Mouse (Mus musculus): ENCODE measurements around the gene Ccnq. TPM values are rescaled to one million over a fixed set of nuclear protein-coding genes. Genes with fewer than 3 reads are reported as not detected.

Gene Ccnq
- total and polyA plus RNA-seq, 3 experiments, result 47.7 to 63.5 (median 55.5) TPM

DNA sequence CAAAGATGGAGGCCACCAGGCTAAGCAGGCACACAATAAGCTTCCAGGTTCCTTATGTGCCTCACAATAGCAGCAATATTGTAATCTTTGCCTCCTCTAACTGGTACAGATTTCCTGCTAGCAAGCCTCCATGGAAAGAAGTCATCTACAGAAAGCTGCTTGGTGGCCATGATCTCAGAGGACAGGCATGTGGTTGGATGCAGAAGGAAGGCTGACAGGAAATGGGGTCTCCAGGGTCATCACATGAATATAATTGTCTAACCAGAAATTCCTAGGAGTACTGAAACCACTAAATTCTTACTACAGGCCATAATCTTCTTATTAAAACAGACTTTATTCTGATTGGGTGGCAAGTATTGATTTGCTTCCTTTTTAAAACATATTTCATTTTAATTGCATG, 45.5 kb downstream of the Ccnq start:
- H3K4me2 ChIP-seq (ENCODE audit: insufficient read depth, low read depth, poor library complexity, severe bottlenecking), result no peak overlapping the region
- no peaks in the 10 kb centered on the region for H3K9me3 ChIP-seq (replicated peaks; ENCODE audit: low read length)
- DNase-seq (ENCODE audit: extremely low read depth), result no peak
- no peak overlapping the region for H3K9ac ChIP-seq (ENCODE audit: insufficient read depth, low read depth)
- in situ Hi-C loops (cut with MboI; ENCODE audit: low pct_ligation_motif_present, low pct_unique_long_range_greater_than_20kb, low sequenced_read_pairs) (loop anchor here (5.0 kb wide), 1 partner anchor 41 kb away; no protein-coding TSS in a partner anchor), dilution Hi-C loops (cut with MboI; ENCODE audit: extremely low pct_ligation_motif_present, extremely low pct_unique_long_range_greater_than_20kb, low sequenced_read_pairs) (no loop called here)
- no peak overlapping the region for H3K4me3 ChIP-seq (replicated peaks in 1 of 3; ENCODE audit: low read depth in 2 of 3, low read length in 2 of 3, poor library complexity in 1 of 3)
- TF ChIP-seq CHD1 (IDR thresholded peaks at IDR 0.05; ENCODE audit: low read depth, low read length), result no peak
- no peaks in the 10 kb centered on the region for H3K36me3 ChIP-seq (replicated peaks in 1 of 2; ENCODE audit: control insufficient read depth in 1 of 2, insufficient read depth in 1 of 2, low read length in 1 of 2)
- H3K79me2 ChIP-seq (replicated peaks; ENCODE audit: control insufficient read depth, extremely low read depth, insufficient read depth, poor library complexity, severe bottlenecking), result no peaks in the 10 kb centered on the region
- H3K4me1 ChIP-seq (ENCODE audit: control insufficient read depth in 1 of 2, insufficient read depth in 2 of 2), result no peaks in the 10 kb centered on the region
- H3K27ac ChIP-seq (ENCODE audit: insufficient read depth, low read depth), result no peak overlapping the region
- H3K27me3 ChIP-seq (replicated peaks), result peaks cover 6% of the 10 kb centered on the region

- Histone ChIP-seq H3K4me1 (ENCODE audit: control insufficient read depth in 1 of 2, insufficient read depth in 2 of 2) (peaks cover 2 to 4% of the 10 kb centered on the region in 2 experiments; a peak in 3 of 4 replicates), H3K27me3 (replicated peaks) (peaks cover 5% of the 10 kb centered on the region), H3K9me3 (replicated peaks; ENCODE audit: low read length) (no peaks in the 10 kb centered on the region), H3K4me3 (replicated peaks in 1 of 3; ENCODE audit: low read depth in 2 of 3, low read length in 2 of 3, poor library complexity in 1 of 3) (no peak overlapping the region), H3K36me3 (replicated peaks in 1 of 2; ENCODE audit: control insufficient read depth in 1 of 2, insufficient read depth in 1 of 2, low read length in 1 of 2) (no peaks in the 10 kb centered on the region), H3K79me2 (replicated peaks; ENCODE audit: control insufficient read depth, extremely low read depth, insufficient read depth, poor library complexity, severe bottlenecking) (no peaks in the 10 kb centered on the region), H3K4me2 (ENCODE audit: insufficient read depth, low read depth, poor library complexity, severe bottlenecking) (no peak overlapping the region), H3K9ac (ENCODE audit: insufficient read depth, low read depth) (no peak overlapping the region), H3K27ac (ENCODE audit: insufficient read depth, low read depth) (no peak overlapping the region)
- dilution Hi-C loops (cut with MboI; ENCODE audit: extremely low pct_ligation_motif_present, extremely low pct_unique_long_range_greater_than_20kb, low sequenced_read_pairs), result no loop called here
- in situ Hi-C loops (cut with MboI; ENCODE audit: low pct_ligation_motif_present, low pct_unique_long_range_greater_than_20kb, low sequenced_read_pairs), result no loop called here
- no peak for DNase-seq (ENCODE audit: extremely low read depth)
- TF ChIP-seq KAT2A (IDR thresholded peaks at IDR 0.05; ENCODE audit: insufficient replicate concordance, low read length) (no peak), MAFK (IDR thresholded peaks at IDR 0.05; ENCODE audit: insufficient replicate concordance, low read length) (no peak), HCFC1 (IDR thresholded peaks at IDR 0.05; ENCODE audit: low read depth, low read length) (no peak), EP300 (IDR thresholded peaks at IDR 0.05; ENCODE audit: low read length) (no peak)
Observed at GRCm38 (mm10) chr11:78703085-78703484, 48.4 kb downstream of the Ccnq start.

GRCm38 (mm10) chr11:78702319-78702718, 49.2 kb downstream of the Ccnq start:
- H3K4me3 ChIP-seq (replicated peaks in 1 of 3; ENCODE audit: low read depth in 2 of 3, low read length in 2 of 3, poor library complexity in 1 of 3), result no peak overlapping the region
- H3K79me2 ChIP-seq (replicated peaks; ENCODE audit: control insufficient read depth, extremely low read depth, insufficient read depth, poor library complexity, severe bottlenecking), result no peaks in the 10 kb centered on the region
- no peaks in the 10 kb centered on the region for H3K36me3 ChIP-seq (replicated peaks in 1 of 2; ENCODE audit: control insufficient read depth in 1 of 2, insufficient read depth in 1 of 2, low read length in 1 of 2)
- in situ Hi-C loops (cut with MboI; ENCODE audit: low pct_ligation_motif_present, low pct_unique_long_range_greater_than_20kb, low sequenced_read_pairs) (no loop called here), dilution Hi-C loops (cut with MboI; ENCODE audit: extremely low pct_ligation_motif_present, extremely low pct_unique_long_range_greater_than_20kb, low sequenced_read_pairs) (no loop called here)
- no peaks in the 10 kb centered on the region for H3K9me3 ChIP-seq (replicated peaks; ENCODE audit: low read length)
- DNase-seq (ENCODE audit: extremely low read depth), result no peak
- peaks cover 2 to 4% of the 10 kb centered on the region in 2 experiments; a peak in 3 of 4 replicates for H3K4me1 ChIP-seq (ENCODE audit: control insufficient read depth in 1 of 2, insufficient read depth in 2 of 2)
- peaks cover 5% of the 10 kb centered on the region for H3K27me3 ChIP-seq (replicated peaks)
- no peak for TF ChIP-seq TBP (conservative IDR thresholded peaks at IDR 0.05; ENCODE audit: low read depth, low read length)
- TF ChIP-seq PAX5 (IDR thresholded peaks at IDR 0.05; ENCODE audit: low read length), result no peak
- no peak for TF ChIP-seq USF2 (conservative IDR thresholded peaks at IDR 0.05; ENCODE audit: low read depth, low read length)
- no peak for TF ChIP-seq ZNF384 (IDR thresholded peaks at IDR 0.05; ENCODE audit: low read depth, low read length)
- TF ChIP-seq GABPA (IDR thresholded peaks at IDR 0.05; ENCODE audit: insufficient replicate concordance, low read depth, low read length), result no peak
- no peak for TF ChIP-seq MXI1 (IDR thresholded peaks at IDR 0.05; ENCODE audit: low read depth, low read length)
- no peak for TF ChIP-seq EP300 (IDR thresholded peaks at IDR 0.05; ENCODE audit: low read length)
- no peak for TF ChIP-seq CHD1 (IDR thresholded peaks at IDR 0.05; ENCODE audit: low read depth, low read length)
- TF ChIP-seq ELF1 (IDR thresholded peaks at IDR 0.05; ENCODE audit: low read depth, low read length), result no peak
- TF ChIP-seq MEF2A (IDR thresholded peaks at IDR 0.05; ENCODE audit: borderline replicate concordance, low read depth, low read length), result no peak
- TF ChIP-seq TCF12 (IDR thresholded peaks at IDR 0.05; ENCODE audit: low read depth, low read length), result no peak
- TF ChIP-seq USF1 (IDR thresholded peaks at IDR 0.05; ENCODE audit: low read depth, low read length), result no peak
- no peak overlapping the region for H3K9ac ChIP-seq (ENCODE audit: insufficient read depth, low read depth)
- no peak overlapping the region for H3K27ac ChIP-seq (ENCODE audit: insufficient read depth, low read depth)
- no peak overlapping the region for H3K4me2 ChIP-seq (ENCODE audit: insufficient read depth, low read depth, poor library complexity, severe bottlenecking)

Other genes with a start within 250 kb of the Ccnq start
- not detected in 2 replicates for gene Sebox, start 248.3 kb downstream of the Ccnq start, total RNA-seq (2012; rRNA removed)
- gene Sebox, start 248.3 kb downstream of the Ccnq start, total RNA-seq (2014; rRNA removed), result not detected in 2 replicates
- gene Sebox, start 248.3 kb downstream of the Ccnq start, polyA plus RNA-seq (2012; ENCODE audit: insufficient read length, low read depth), result not detected in 2 replicates
- 80.4 and 93.6 TPM in 2 replicates for gene Tmem199, start 239.6 kb downstream of the Ccnq start, total RNA-seq (2012; rRNA removed)
- gene Tmem199, start 239.6 kb downstream of the Ccnq start, total RNA-seq (2014; rRNA removed), result 109 and 118 TPM in 2 replicates
- gene Tmem199, start 239.6 kb downstream of the Ccnq start, polyA plus RNA-seq (2012; ENCODE audit: insufficient read length, low read depth), result 67.3 and 75.5 TPM in 2 replicates
- 103 and 119 TPM in 2 replicates for gene Poldip2, start 239.5 kb downstream of the Ccnq start, total RNA-seq (2012; rRNA removed)
- gene Poldip2, start 239.5 kb downstream of the Ccnq start, total RNA-seq (2014; rRNA removed), result 93.5 and 102 TPM in 2 replicates
- 144 and 151 TPM in 2 replicates for gene Poldip2, start 239.5 kb downstream of the Ccnq start, polyA plus RNA-seq (2012; ENCODE audit: insufficient read length, low read depth)
- gene Tnfaip1, start 215.4 kb downstream of the Ccnq start, total RNA-seq (2012; rRNA removed), result 24.6 and 26.7 TPM in 2 replicates
- 19.5 TPM in 2 replicates for gene Tnfaip1, start 215.4 kb downstream of the Ccnq start, total RNA-seq (2014; rRNA removed)
- 44.9 and 46.0 TPM in 2 replicates for gene Tnfaip1, start 215.4 kb downstream of the Ccnq start, polyA plus RNA-seq (2012; ENCODE audit: insufficient read length, low read depth)
- 124 and 134 TPM in 2 replicates for gene Ift20, start 215.4 kb downstream of the Ccnq start, total RNA-seq (2012; rRNA removed)
- gene Ift20, start 215.4 kb downstream of the Ccnq start, total RNA-seq (2014; rRNA removed), result 151 and 181 TPM in 2 replicates
- 136 and 142 TPM in 2 replicates for gene Ift20, start 215.4 kb downstream of the Ccnq start, polyA plus RNA-seq (2012; ENCODE audit: insufficient read length, low read depth)
- 213 and 282 TPM in 2 replicates for gene Tmem97, start 201.0 kb downstream of the Ccnq start, total RNA-seq (2012; rRNA removed)
- 315 and 347 TPM in 2 replicates for gene Tmem97, start 201.0 kb downstream of the Ccnq start, total RNA-seq (2014; rRNA removed)
- 243 and 268 TPM in 2 replicates for gene Tmem97, start 201.0 kb downstream of the Ccnq start, polyA plus RNA-seq (2012; ENCODE audit: insufficient read length, low read depth)
- 14.8 and 17.1 TPM in 2 replicates for gene Nlk, start 54.4 kb downstream of the Ccnq start, total RNA-seq (2012; rRNA removed)
- 22.4 and 22.9 TPM in 2 replicates for gene Nlk, start 54.4 kb downstream of the Ccnq start, total RNA-seq (2014; rRNA removed)
- 15.6 and 20.4 TPM in 2 replicates for gene Nlk, start 54.4 kb downstream of the Ccnq start, polyA plus RNA-seq (2012; ENCODE audit: insufficient read length, low read depth)
- 34.9 and 35.3 TPM in 2 replicates for gene Lyrm9, start 74.9 kb upstream of the Ccnq start, total RNA-seq (2012; rRNA removed)
- 22.0 and 28.0 TPM in 2 replicates for gene Lyrm9, start 74.9 kb upstream of the Ccnq start, total RNA-seq (2014; rRNA removed)
- 36.2 and 49.4 TPM in 2 replicates for gene Lyrm9, start 74.9 kb upstream of the Ccnq start, polyA plus RNA-seq (2012; ENCODE audit: insufficient read length, low read depth)
- 0.80 and 3.4 TPM in 2 replicates for gene Nos2, start 169.1 kb upstream of the Ccnq start, total RNA-seq (2012; rRNA removed)
- gene Nos2, start 169.1 kb upstream of the Ccnq start, total RNA-seq (2014; rRNA removed), result 1.3 and 1.6 TPM in 2 replicates
- 1.8 and 2.0 TPM in 2 replicates for gene Nos2, start 169.1 kb upstream of the Ccnq start, polyA plus RNA-seq (2012; ENCODE audit: insufficient read length, low read depth)
- gene Lgals9, start 233.2 kb upstream of the Ccnq start, total RNA-seq (2012; rRNA removed), result 3.2 and 4.9 TPM in 2 replicates
- gene Lgals9, start 233.2 kb upstream of the Ccnq start, total RNA-seq (2014; rRNA removed), result 3.7 and 5.0 TPM in 2 replicates
- 16.1 and 16.4 TPM in 2 replicates for gene Lgals9, start 233.2 kb upstream of the Ccnq start, polyA plus RNA-seq (2012; ENCODE audit: insufficient read length, low read depth)

Data from CH12.LX (cell line).